Mouse (Mus musculus) T-cell, adult 2 months (primary cell): Measurements from ENCODE around the gene Vav3.
A peak's percentile ranks its signal among the peaks of the same experiment; 100 is the strongest.

ENCODE experiments used
- DNase-seq: peaks from one replicate; pipeline ENCODE4 v3.0.0; 2022; ENCODE audit warnings: low spot score

Vav3 gene

DNA sequence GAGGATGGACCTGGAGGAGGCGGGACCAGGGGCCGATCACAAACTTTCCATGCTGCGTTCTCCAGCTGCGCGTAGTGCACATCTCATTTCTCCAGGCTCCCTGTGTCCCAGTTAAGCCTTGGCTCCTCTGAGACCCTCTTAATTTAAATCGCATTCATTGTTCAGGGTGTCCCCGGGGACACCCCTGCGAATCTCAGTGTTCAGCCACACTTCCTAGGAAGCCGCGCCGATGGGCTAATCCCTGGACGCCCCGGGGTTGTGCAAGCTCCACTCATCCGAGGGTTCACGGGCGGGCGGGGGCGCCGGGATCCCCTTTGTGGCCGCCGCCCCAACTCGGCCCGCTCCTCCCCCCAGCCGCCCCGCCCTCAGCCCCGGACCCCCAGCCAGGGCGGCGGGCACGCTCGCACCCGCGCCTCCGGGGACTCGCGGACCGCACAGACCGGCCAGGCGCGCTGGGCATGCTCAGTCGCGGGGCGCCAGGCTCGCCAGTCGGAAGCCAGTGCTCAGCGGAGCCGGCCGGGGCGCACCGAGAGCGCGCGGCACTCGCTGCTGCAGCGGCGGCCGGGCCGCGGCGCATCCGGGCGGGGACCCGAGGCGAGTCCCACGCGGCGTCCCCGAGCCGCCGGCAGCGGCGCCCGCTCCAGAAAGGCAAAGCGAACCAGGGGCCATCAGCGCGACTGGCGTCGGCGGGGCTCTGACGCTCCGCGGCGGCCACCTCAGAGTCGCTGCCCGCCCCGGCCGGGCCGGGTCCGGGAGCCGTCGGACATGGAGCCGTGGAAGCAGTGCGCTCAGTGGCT is at the start of gene Vav3:
Gene Vav3 (plus strand): TSS at position 380 of the 797 bp plus-strand sequence.
- peak; percentile 61 for DNase-seq

DNA sequence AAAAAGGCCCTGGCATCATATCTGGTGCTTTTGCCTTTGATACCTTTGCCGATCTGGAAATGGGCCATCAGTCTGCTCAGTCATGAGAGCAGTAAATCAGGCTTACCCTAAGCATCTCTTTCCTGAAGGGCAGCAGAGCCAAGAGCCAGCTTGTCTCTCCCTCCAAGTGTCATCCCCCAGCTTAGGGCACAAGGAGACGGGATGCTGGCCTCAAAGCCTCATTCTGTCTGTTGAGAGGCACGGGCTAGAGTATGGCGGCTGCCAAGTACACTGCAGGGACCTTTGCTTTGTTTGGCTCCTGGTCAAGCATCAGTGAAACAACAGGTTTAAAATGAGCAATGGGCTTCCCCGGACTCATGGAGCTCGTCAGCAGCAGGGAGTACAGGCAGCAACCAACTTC is 41.6 kb upstream of the Vav3 start:
- DNase-seq: no peak

DNA sequence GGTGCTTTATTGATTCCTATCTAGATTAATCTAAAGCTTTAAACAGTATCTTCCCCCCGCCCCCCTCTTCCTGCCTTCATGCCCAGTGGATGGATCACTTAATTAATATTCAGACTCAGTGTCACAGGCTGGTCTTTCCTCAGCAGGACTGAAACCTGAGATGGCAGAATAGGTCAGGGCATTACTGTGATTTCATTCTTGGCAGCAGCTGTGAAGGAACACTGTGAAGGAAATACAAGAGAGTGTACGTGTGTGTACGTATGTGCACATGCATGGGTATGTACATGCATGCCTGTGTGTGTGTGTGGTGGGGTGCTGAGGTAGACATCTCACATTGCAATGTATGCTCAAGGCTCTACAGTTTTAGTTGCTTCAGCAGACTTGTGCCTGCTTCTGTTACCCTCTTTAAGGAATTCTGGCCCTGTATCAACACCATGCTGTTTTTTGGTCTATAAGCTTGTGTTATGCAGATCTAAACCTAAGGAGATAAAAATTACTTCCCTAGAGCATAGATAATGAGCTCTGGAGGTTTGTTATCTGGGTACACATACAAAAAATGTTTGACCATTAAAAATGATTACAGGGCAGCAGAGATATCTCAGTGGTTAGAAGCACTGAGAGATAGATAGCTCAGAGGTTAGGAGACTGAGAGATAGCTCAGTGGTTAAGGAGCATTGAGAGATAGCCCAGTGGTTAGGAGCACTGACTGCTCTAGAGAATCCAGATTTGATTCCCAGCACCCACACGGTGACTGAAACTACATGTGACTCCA is 41.0 kb upstream of the Vav3 start:
- DNase-seq: no peak

DNA sequence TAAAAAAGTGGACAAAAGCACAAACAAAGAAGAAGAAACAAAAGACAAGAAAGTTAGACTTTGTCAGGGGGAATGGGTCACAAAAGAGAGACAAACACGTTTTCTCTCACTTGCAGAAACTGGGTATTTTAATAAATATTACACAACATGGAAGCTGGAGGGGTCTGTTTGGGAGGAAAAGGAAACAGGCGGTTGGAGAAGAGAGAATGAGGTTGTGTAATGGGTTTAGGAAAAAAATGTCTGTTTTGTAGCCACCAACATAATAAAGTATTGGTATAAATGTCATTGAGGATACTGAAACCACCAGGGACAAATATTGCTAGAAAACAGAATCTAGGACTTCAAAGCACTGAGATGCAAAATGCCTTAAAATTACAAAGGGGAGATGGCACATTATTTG is 38.4 kb upstream of the Vav3 start:
- no peak for DNase-seq

- DNase-seq: no peak
These were observed 33.0 kb upstream of the Vav3 start for GRCm38 (mm10) chr3:109307406-109307805.

DNA sequence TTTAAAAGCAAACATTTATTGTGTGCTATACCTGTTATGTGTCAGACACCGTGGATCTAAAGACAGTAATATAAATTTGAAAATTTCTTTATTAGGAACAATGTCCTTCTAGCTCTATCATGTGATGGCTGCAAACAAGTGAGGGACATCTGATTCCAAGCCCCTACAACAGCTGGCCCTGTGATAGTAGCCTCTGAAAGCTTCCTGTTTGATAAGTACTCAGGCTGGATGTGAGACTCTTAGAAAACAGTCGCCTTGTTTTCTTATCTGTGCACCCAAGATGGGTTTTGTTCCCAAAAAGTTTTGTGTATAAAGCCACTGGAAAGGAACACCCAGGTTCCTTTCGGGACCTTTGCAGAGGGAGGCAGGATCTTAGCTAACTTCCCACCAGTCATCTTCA is 32.0 kb upstream of the Vav3 start:
- DNase-seq: no peak

DNA sequence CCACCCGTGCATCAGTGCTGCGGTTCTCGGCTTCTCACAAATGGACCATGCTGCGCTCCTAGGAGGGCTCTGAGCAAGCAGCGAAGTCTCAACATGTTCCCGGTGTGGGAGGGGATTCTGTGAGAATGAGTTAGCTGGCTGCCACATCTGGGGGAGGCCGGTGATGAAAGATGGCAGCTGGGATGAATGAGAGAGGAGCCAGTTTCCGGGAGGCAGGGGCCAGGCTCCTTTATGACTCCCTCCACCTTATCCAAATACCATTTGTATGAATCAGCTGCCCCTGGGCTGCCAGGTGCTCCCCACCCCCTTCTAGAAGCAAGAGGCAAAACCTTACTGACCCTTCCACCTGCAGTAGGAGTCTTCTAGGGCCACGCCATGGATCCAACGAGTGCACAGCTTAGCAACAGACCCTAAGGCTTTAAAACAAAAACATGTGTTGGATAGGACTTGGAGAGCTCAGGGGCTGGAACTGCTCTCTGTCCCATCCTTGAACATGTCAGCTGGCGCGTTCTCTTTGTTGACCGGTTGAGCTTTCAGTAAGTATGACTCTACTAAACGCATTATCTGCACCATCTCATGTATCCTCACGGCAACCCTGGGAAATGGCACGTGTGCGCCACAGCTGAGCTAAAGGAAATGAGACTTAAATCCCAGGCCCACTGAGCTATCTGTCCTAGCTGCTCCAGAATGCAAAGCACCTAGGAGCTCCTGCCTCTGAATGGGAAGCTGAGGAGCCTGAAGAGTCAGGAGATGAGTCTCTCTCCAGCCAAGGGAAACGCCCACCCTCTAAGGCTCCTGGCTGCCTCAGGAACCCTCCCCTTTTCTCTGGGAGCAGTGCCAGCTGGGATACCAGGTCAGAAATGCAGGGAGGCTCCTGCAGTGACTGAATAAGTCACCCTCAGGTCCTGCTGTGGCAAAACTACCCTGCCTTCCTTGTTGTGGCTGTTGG is 30.9 kb upstream of the Vav3 start:
- DNase-seq: no peak

GRCm38 (mm10) chr3:109311172-109311824 is 29.2 kb upstream of the Vav3 start:
- DNase-seq: no peak

GRCm38 (mm10) chr3:109311875-109312274 is 28.6 kb upstream of the Vav3 start:
- no peak for DNase-seq

DNA sequence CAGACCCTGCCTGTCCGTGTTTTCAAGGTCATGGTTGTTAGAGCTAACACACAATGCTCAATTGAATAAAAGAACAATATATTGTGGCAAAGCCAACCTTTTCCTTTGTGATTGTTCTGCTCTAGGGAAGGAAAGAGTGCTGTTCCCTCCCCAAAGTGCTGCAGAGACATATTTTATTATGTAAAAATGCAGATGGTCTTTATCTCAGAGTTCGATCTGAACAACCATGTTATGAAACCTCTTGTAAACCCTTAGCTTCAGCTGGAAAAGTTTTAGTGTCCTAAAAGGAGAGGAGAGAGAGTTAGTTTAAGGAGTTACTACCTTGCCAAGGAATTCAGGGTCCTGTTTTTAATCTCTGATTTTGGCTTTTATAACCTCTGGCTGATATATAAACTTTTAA is 27.0 kb upstream of the Vav3 start:
- no peak for DNase-seq

- DNase-seq: no peak
These were observed 18.2 kb upstream of the Vav3 start for GRCm38 (mm10) chr3:109322225-109322624.

DNA sequence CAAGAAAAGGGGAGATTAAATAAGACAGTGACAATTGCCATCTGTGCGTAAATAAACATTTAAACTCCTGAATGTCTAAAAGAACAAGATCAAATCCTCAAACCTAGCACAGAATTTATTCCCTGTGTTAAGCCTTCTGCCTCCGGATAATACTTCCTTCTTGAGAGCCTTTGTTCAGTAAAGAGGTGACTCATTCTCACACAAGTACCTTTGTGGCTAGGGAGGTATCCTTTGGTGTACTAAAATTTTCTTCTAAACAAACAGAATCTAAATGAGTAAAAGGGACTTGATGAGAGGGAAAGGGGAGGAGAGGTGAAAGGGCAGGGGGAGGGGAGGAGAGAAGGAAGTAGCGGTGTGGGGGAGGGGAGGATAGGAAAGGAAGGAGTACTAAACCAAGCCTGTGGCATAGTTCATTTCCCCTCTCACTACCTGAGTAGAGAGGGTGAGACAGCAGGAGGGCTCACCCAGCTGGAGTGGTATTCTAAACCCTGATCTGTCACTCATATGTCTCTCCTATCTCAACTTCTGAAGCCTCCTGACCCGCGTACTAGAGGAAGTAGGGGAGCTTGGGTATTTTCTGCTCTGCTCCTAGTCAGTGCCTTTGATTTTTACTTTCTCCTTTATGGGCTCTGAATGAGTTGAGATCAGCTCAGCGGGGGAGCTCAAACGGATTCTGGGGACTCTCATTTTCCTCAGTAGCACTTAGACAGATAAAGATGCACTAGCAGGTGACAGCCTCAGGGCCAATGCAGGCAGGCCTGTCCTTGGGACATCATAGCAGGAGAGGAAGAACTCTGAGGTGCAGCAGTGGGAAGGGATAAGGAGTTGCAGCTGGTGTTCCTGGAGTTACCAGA is 16.8 kb upstream of the Vav3 start:
- peak; percentile 40 for DNase-seq

DNA sequence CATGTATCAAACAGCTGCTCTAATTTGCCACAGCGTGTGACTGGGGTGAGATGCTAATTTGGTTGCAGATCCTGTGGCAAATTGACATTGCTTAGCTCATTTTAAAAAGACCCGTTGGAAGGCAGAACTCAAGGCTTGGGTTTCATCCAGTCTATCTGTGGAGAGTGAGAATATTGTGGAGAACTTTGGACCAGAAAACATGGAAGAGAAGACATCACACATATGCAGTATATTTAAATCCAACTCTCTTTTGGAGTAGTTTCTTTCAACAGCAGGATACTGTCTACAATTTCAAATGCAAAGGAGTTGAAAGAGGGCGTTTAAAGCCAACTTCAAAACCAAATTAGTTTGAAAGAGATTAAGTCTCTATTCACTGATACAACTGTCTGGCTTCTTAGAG is 13.3 kb upstream of the Vav3 start:
- DNase-seq: no peak

- no peak for DNase-seq
These were observed 7.7 kb upstream of the Vav3 start for GRCm38 (mm10) chr3:109332755-109333154.

DNA sequence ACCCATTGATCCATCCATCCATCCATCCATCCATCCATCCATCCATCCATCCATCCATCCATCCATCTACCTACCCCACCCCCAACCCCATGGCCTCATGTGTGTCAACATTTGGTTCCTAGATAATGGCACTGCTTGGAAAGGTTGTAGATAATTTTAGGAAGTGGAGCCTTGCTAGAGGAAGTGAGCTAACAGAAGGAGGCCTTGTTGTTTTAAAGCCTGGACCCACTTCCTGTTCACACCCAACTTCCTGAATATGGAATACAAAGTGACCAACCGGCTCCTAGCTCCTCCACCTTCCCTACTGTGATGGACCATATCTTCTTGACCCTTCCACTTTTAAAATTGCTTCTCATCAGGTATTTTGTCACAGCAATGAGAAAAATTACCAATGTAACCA is 5.0 kb upstream of the Vav3 start:
- DNase-seq: no peak

DNA sequence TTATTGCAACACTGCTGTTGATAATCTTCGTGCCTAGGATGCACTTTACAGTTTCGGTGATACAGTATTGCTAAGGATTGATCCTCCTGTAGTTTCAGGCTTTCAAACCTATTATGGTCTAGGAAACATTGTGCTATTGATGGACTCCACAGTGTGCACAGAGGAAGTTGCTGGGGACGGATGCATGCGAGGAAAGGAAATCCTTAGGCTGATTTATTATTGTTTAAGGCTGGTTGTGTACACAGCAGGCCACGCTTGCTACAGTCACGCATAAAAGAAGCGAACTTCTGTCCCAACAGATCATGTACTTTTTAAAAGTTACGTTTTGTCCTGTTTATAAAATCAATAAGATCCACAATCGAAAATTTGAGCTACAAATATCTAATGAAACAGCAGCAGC is 1.2 kb upstream of the Vav3 start:
- DNase-seq: no peak

DNA sequence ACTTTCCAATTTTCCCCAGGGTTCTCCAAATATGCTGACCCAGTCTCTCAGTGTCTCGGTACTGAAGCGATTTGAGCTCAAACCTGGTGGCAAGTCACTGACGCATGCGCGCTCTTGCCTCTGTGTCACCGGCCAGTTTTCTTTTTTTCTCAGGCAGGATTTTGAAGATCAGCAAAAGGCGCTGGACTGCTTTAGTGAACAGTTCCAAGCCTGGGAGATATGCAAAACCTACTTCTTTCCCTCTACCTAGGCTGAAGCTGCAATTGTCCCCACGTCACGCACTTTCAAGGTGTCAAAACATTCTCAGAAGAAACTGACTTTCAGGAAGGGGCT is 546 bp upstream of the Vav3 start:
- peak; percentile 60 for DNase-seq

GRCm38 (mm10) chr3:109341071-109341480 is 623 bp downstream of the Vav3 start:
- DNase-seq: no peak

- DNase-seq: peak; percentile 76
These were observed 1.2 kb downstream of the Vav3 start for GRCm38 (mm10) chr3:109341631-109342030.

DNA sequence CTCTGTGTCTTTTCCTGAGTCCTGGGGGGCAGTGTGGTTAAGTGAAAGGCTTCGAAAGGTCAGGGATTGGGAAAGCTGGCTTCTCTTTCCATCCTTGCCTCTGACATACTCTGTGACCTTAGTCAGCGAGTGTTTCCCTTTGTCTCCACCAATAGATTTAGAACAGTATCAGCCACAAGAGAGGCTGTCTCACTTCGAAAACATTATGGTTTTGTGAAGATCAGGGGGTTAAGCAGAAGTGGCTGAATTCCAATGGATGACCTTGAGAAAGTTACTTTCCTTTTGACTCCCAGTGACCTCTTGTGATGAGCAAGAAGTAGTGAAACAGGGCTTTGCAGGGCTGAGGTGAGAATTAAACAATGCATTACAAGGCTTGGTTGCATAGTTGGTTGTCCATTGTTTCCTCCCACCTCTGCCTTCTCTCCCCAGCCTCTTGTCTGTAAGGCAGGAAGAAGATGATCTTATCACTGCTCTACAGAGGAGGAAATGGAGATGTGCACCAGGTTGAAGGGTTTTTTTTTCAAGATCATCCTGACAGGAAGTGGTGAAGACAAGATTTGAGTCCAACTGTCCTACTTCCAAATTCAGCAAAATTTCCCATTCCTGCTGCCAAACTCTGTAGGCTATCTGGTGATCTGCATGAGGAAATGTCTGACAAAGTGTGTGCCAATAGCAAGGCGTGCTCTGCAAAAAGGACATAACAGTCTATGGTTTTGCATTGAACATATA is 11.7 kb downstream of the Vav3 start:
- peak; percentile 34 for DNase-seq
